Mouse (Mus musculus) bone marrow, adult 2 months (tissue): ENCODE results near the gene Tmem28.

Experiments
- CTCF ChIP-seq: fragments of 200-500 bp; IDR thresholded peaks from 2 replicates; pipeline ENCODE4 v1.5.1; 2011; ENCODE audit warnings: low read length, control low read depth; ENCODE audit not compliant: control insufficient read depth, insufficient read depth
- POLR2A ChIP-seq: fragments of 200-500 bp; IDR thresholded peaks from 2 replicates; pipeline ENCODE4 v1.6.1; 2011; ENCODE audit warnings: low read depth, mild to moderate bottlenecking, control low read depth, low read length, borderline replicate concordance; ENCODE audit not compliant: control insufficient read depth

GRCm38 (mm10) chrX:99876781-99877180 lies 56.0 kb downstream of the Tmem28 start:
- TF ChIP-seq CTCF, result no peak
- no peak for TF ChIP-seq POLR2A
